ENCODE assay signal across 8 mouse cellular contexts in the genomic region with DNA sequence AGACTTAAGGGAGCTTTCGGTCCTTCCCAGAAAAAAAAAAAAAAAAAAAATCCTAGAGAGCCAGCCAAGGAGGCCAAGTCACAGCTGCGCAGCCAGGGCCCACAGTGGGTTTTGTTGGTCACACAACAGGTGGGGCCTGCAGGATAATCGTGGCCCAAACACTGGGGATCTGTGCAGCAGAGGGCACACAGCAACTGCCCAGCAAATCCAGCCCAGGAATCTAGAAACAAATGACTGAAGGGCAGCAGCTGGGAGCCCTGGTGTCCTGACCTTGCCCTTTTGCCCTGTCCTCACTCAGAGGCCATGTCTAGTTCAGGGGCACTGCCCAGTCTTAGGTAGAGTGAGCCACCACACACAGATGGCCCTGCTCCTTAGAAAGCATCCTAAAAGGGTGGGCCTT. TPM values are rescaled to one million over a fixed set of nuclear protein-coding genes. Genes with fewer than 3 reads are reported as not detected.
DNase-seq lines count a peak whose midpoint lies in the region; ATAC-seq and TF ChIP-seq lines count a peak whose summit lies in the region.

No protein-coding gene starts in this region.

- no peak for TF ChIP-seq CTCF in cerebellum, adult 2 months (IDR thresholded peaks at IDR 0.05; ENCODE audit: borderline replicate concordance, insufficient read depth, low read depth, low read length)
- TF ChIP-seq CTCF in left cerebral cortex, adult 2 months (IDR thresholded peaks at IDR 0.05) = no peak

- H3K9ac ChIP-seq in heart, embryonic 14.5 days (ENCODE audit: low read length) = peak overlapping the region; percentile 25; the same call in 1 of the 2 replicates
- H3K9ac ChIP-seq in neural tube, embryonic 15.5 days (replicated peaks) = no peak overlapping the region

- no peaks in the 10 kb centered on the region for H3K27me3 ChIP-seq in cerebellum, adult 2 months (ENCODE audit: control insufficient read depth, insufficient read depth, low read length)
- no peaks in the 10 kb centered on the region for H3K27me3 ChIP-seq in heart, embryonic 14.5 days (ENCODE audit: control insufficient read depth, insufficient read depth, low read length)
- no peaks in the 10 kb centered on the region for H3K27me3 ChIP-seq in neural tube, embryonic 15.5 days (replicated peaks)

- H3K36me3 ChIP-seq in heart, embryonic 14.5 days (ENCODE audit: control insufficient read depth, insufficient read depth, low read length) = peaks cover 50% of the 10 kb centered on the region
- peaks cover 35% of the 10 kb centered on the region for H3K36me3 ChIP-seq in neural tube, embryonic 15.5 days

- H3K4me3 ChIP-seq in cerebellum, adult 2 months (replicated peaks; ENCODE audit: insufficient read depth, low read depth, low read length) = no peak overlapping the region
- no peak overlapping the region for H3K4me3 ChIP-seq in heart, embryonic 14.5 days (ENCODE audit: control insufficient read depth in 1 of 2, insufficient read depth in 1 of 2, low read depth in 1 of 2, low read length in 2 of 2)
- H3K4me3 ChIP-seq in left cerebral cortex, adult 2 months = no peak overlapping the region
- no peak overlapping the region for H3K4me3 ChIP-seq in neural tube, embryonic 15.5 days (replicated peaks)

- H3K27ac ChIP-seq in cerebellum, adult 2 months (ENCODE audit: insufficient read depth, low read length) = peak overlapping the region; percentile 99
- H3K27ac ChIP-seq in heart, embryonic 14.5 days (replicated peaks in 1 of 2; ENCODE audit: control insufficient read depth in 1 of 2, insufficient read depth in 1 of 2, low read depth in 2 of 2, low read length in 2 of 2) = peak overlapping the region in 1 of 2 experiments; percentile 54; a peak in 1 of 4 replicates
- H3K27ac ChIP-seq in left cerebral cortex, adult 2 months = peak overlapping the region; percentile 50
- peak overlapping the region; percentile 76; the same call in 1 of the 2 replicates for H3K27ac ChIP-seq in neural tube, embryonic 15.5 days (replicated peaks)

- TF ChIP-seq POLR2A in cerebellum, adult 2 months (IDR thresholded peaks at IDR 0.05; ENCODE audit: borderline replicate concordance, insufficient read depth, low read length) = no peak

- intact Hi-C loops in heart, postnatal 10 days (cut with DNase I) = no loop called here
- intact Hi-C loops in left cerebral cortex, adult 2 months (cut with DNase I) = no loop called here

- WGBS in cerebellum, adult 2 months = 20% methylated on average over 3 of the region's 3 CpGs
- WGBS in heart, embryonic 14.5 days = 92% methylated on average over 3 of the region's 3 CpGs
- WGBS in neural tube, embryonic 15.5 days = 91% methylated on average over 3 of the region's 3 CpGs

- H3K4me2 ChIP-seq in heart, embryonic 14.5 days (ENCODE audit: low read length) = no peak overlapping the region
- no peak overlapping the region for H3K4me2 ChIP-seq in neural tube, embryonic 15.5 days

- no peak for ATAC-seq in heart, embryonic 14.5 days (ENCODE audit: insufficient number of reproducible peaks, insufficient read depth, low FRiP score, low read depth)
- ATAC-seq in neural tube, embryonic 15.5 days (ENCODE audit: low FRiP score) = no peak

- DNase-seq in cerebellum, adult 2 months = peak in 1 of 2 experiments; percentile 41
- DNase-seq in cerebellum, postnatal 36 days = no peak
- no peak for DNase-seq in heart, postnatal 10 days
- no peak for DNase-seq in left cerebral cortex, adult 2 months (ENCODE audit: extremely low spot score in 1 of 2, low spot score in 2 of 2)
- DNase-seq in left cerebral cortex, adult 18-20 months (ENCODE audit: low spot score in 2 of 2) = no peak
- DNase-seq in urinary bladder, postnatal 36 days (ENCODE audit: low spot score in 2 of 2) = no peak

- H3K4me1 ChIP-seq in cerebellum, adult 2 months (ENCODE audit: control insufficient read depth, insufficient read depth, low read length) = peaks cover 71% of the 10 kb centered on the region
- peaks cover 45 to 62% of the 10 kb centered on the region in 2 experiments for H3K4me1 ChIP-seq in heart, embryonic 14.5 days (ENCODE audit: control insufficient read depth in 2 of 2, insufficient read depth in 2 of 2, low read length in 2 of 2)
- peaks cover 59% of the 10 kb centered on the region for H3K4me1 ChIP-seq in neural tube, embryonic 15.5 days

- H3K9me3 ChIP-seq in heart, embryonic 14.5 days (ENCODE audit: control insufficient read depth, low read length) = no peaks in the 10 kb centered on the region
- H3K9me3 ChIP-seq in neural tube, embryonic 15.5 days (replicated peaks) = no peaks in the 10 kb centered on the region

RNA-seq across cellular contexts. Expression of gene Tmem201, which starts 5.5 kb away (rescaled TPM):
- 146 and 171 TPM in 2 replicates for polyA plus RNA-seq in cerebellum, adult 2 months (2012; rRNA removed)
- 36.8 and 38.4 TPM in 2 replicates for polyA plus RNA-seq in heart, embryonic 14.5 days (2014; fragmentation: Nextera tagmentation; extraction: Ambion mirVana)
- total RNA-seq in heart, postnatal 10 days (2021) = 10 to 100 TPM; 82.8 to 88.9 TPM
- total RNA-seq in left cerebral cortex, adult 2 months (2021) = 10 to 100 TPM; 63.3 to 67.9 TPM
- 10 to 100 TPM; 61.0 to 64.6 TPM for total RNA-seq in left cerebral cortex, adult 18-20 months (2021)
- polyA plus RNA-seq in neural tube, embryonic 15.5 days (2015; fragmentation: Nextera tagmentation; extraction: Ambion mirVana) = 45.2 and 48.5 TPM in 2 replicates

RNA-seq across cellular contexts. Expression of gene Pik3cd, which starts 29.9 kb away (rescaled TPM):
- 8.3 and 8.6 TPM in 2 replicates for polyA plus RNA-seq in cerebellum, adult 2 months (2012; rRNA removed)
- polyA plus RNA-seq in heart, embryonic 14.5 days (2014; fragmentation: Nextera tagmentation; extraction: Ambion mirVana) = 3.1 and 4.6 TPM in 2 replicates
- 1 to 10 TPM; 4.1 to 4.6 TPM for total RNA-seq in heart, postnatal 10 days (2021)
- total RNA-seq in left cerebral cortex, adult 2 months (2021) = 10 to 100 TPM; 24.6 to 25.4 TPM
- total RNA-seq in left cerebral cortex, adult 18-20 months (2021) = 10 to 100 TPM; 23.8 to 24.9 TPM
- 16.0 and 18.0 TPM in 2 replicates for polyA plus RNA-seq in neural tube, embryonic 15.5 days (2015; fragmentation: Nextera tagmentation; extraction: Ambion mirVana)

RNA-seq across cellular contexts. Expression of gene Slc25a33, which starts 41.8 kb away (rescaled TPM):
- polyA plus RNA-seq in cerebellum, adult 2 months (2012; rRNA removed) = 73.4 and 77.0 TPM in 2 replicates
- polyA plus RNA-seq in heart, embryonic 14.5 days (2014; fragmentation: Nextera tagmentation; extraction: Ambion mirVana) = 5.8 and 5.9 TPM in 2 replicates
- 10 to 100 TPM; 10.3 to 19.6 TPM for total RNA-seq in heart, postnatal 10 days (2021)
- 10 to 100 TPM; 25.9 to 30.2 TPM for total RNA-seq in left cerebral cortex, adult 2 months (2021)
- total RNA-seq in left cerebral cortex, adult 18-20 months (2021) = 10 to 100 TPM; 30.5 to 31.8 TPM
- polyA plus RNA-seq in neural tube, embryonic 15.5 days (2015; fragmentation: Nextera tagmentation; extraction: Ambion mirVana) = 35.8 and 46.3 TPM in 2 replicates

Comparison
In these comparisons a context has a peak if more than half of its experiments do, and no peak if none do; other contexts are left out.
1. RNA of gene Pik3cd, which starts 29.9 kb away (total RNA-seq): 24.6 to 25.4 TPM in left cerebral cortex, adult 2 months and 23.8 to 24.9 TPM in left cerebral cortex, adult 18-20 months; 4.1 to 4.6 TPM in heart, postnatal 10 days; every median in the first group is over 4 times any median in the second.